Mouse (Mus musculus): ENCODE results near the gene Ppdpf. TPM values are rescaled to one million over a fixed set of nuclear protein-coding genes. Genes with fewer than 3 reads are reported as not detected.

Gene Ppdpf
- 443 and 483 TPM in 2 replicates for polyA plus RNA-seq (2014; fragmentation: Nextera tagmentation; extraction: Ambion mirVana)

GRCm38 (mm10) chr2:181187121-181188000 lies at the start of gene Ppdpf:
TSS of gene Ppdpf (plus strand) at chr2:181187247.
- Histone ChIP-seq H3K9ac (replicated peaks; ENCODE audit: low read length) (peak within 1 kb of the TSS; percentile 96), H3K4me1 (ENCODE audit: control insufficient read depth, insufficient read depth, low read length) (peaks cover 5% of the 10 kb centered on the region; the same call in 1 of the 2 replicates), H3K27ac (replicated peaks; ENCODE audit: low read depth, low read length) (peak within 1 kb of the TSS; percentile 93), H3K36me3 (replicated peaks; ENCODE audit: control insufficient read depth, insufficient read depth, low read depth, low read length) (no peaks in the 10 kb centered on the region), H3K27me3 (ENCODE audit: control insufficient read depth, insufficient read depth, low read length) (no peaks in the 10 kb centered on the region), H3K4me3 (ENCODE audit: low read depth, low read length) (peak within 1 kb of the TSS; percentile 72), H3K4me2 (ENCODE audit: low read depth, low read length) (peak within 1 kb of the TSS; percentile 72), H3K9me3 (replicated peaks; ENCODE audit: control insufficient read depth, low read length) (no peaks in the 10 kb centered on the region)
- DNase-seq (ENCODE audit: low spot score): peak; percentile 93
- WGBS: under 1% methylated on average over 59 of the region's 64 CpGs
- peak; percentile 94 for ATAC-seq (replicated peaks; ENCODE audit: insufficient number of reproducible peaks, low FRiP score, low TSS enrichment, low read depth)

- Histone ChIP-seq H3K27me3 (ENCODE audit: control insufficient read depth, insufficient read depth, low read length) (peaks cover 13% of the 10 kb centered on the region), H3K4me3 (ENCODE audit: low read depth, low read length) (no peak overlapping the region), H3K27ac (replicated peaks; ENCODE audit: low read depth, low read length) (no peak overlapping the region), H3K4me2 (ENCODE audit: low read depth, low read length) (no peak overlapping the region), H3K9me3 (replicated peaks; ENCODE audit: control insufficient read depth, low read length) (no peaks in the 10 kb centered on the region), H3K4me1 (ENCODE audit: control insufficient read depth, insufficient read depth, low read length) (no peaks in the 10 kb centered on the region), H3K36me3 (replicated peaks; ENCODE audit: control insufficient read depth, insufficient read depth, low read depth, low read length) (no peaks in the 10 kb centered on the region), H3K9ac (replicated peaks; ENCODE audit: low read length) (no peak overlapping the region)
- ATAC-seq (replicated peaks; ENCODE audit: insufficient number of reproducible peaks, low FRiP score, low TSS enrichment, low read depth) (no peak), DNase-seq (ENCODE audit: low spot score) (no peak)
- WGBS: 85% methylated on average over 5 of the region's 5 CpGs
Measured at GRCm38 (mm10) chr2:181139641-181140193, 47.3 kb upstream of the Ppdpf start.

GRCm38 (mm10) chr2:181142703-181143135 lies 44.3 kb upstream of the Ppdpf start:
- peaks cover 4% of the 10 kb centered on the region; the same call in 1 of the 2 replicates for H3K27me3 ChIP-seq (ENCODE audit: control insufficient read depth, insufficient read depth, low read length)

GRCm38 (mm10) chr2:181143509-181144276 lies 43.4 kb upstream of the Ppdpf start:
- DNase-seq (ENCODE audit: low spot score) (no peak), ATAC-seq (replicated peaks; ENCODE audit: insufficient number of reproducible peaks, low FRiP score, low TSS enrichment, low read depth) (no peak)
- Histone ChIP-seq H3K4me3 (ENCODE audit: low read depth, low read length) (no peak overlapping the region), H3K27ac (replicated peaks; ENCODE audit: low read depth, low read length) (no peak overlapping the region), H3K4me1 (ENCODE audit: control insufficient read depth, insufficient read depth, low read length) (no peaks in the 10 kb centered on the region; the same call in 1 of the 2 replicates), H3K9me3 (replicated peaks; ENCODE audit: control insufficient read depth, low read length) (no peaks in the 10 kb centered on the region), H3K9ac (replicated peaks; ENCODE audit: low read length) (no peak overlapping the region), H3K36me3 (replicated peaks; ENCODE audit: control insufficient read depth, insufficient read depth, low read depth, low read length) (no peaks in the 10 kb centered on the region), H3K4me2 (ENCODE audit: low read depth, low read length) (no peak overlapping the region), H3K27me3 (ENCODE audit: control insufficient read depth, insufficient read depth, low read length) (peaks cover 11% of the 10 kb centered on the region)
- 69% methylated on average over 2 of the region's 2 CpGs for WGBS

More at GRCm38 (mm10) chr2:181142703-181143135, 44.3 kb upstream of the Ppdpf start:
- 63% methylated on average over 8 of the region's 8 CpGs for WGBS
- H3K4me1 ChIP-seq (ENCODE audit: control insufficient read depth, insufficient read depth, low read length): no peaks in the 10 kb centered on the region
- no peaks in the 10 kb centered on the region for H3K36me3 ChIP-seq (replicated peaks; ENCODE audit: control insufficient read depth, insufficient read depth, low read depth, low read length)
- no peak for ATAC-seq (replicated peaks; ENCODE audit: insufficient number of reproducible peaks, low FRiP score, low TSS enrichment, low read depth)
- H3K27ac ChIP-seq (replicated peaks; ENCODE audit: low read depth, low read length): no peak overlapping the region
- H3K4me2 ChIP-seq (ENCODE audit: low read depth, low read length): no peak overlapping the region
- no peak for DNase-seq (ENCODE audit: low spot score)
- H3K4me3 ChIP-seq (ENCODE audit: low read depth, low read length): no peak overlapping the region
- no peaks in the 10 kb centered on the region for H3K9me3 ChIP-seq (replicated peaks; ENCODE audit: control insufficient read depth, low read length)
- no peak overlapping the region for H3K9ac ChIP-seq (replicated peaks; ENCODE audit: low read length)

- DNase-seq (ENCODE audit: low spot score): no peak
- H3K4me3 ChIP-seq (ENCODE audit: low read depth, low read length): no peak overlapping the region
- no peaks in the 10 kb centered on the region for H3K9me3 ChIP-seq (replicated peaks; ENCODE audit: control insufficient read depth, low read length)
- no peak overlapping the region for H3K27ac ChIP-seq (replicated peaks; ENCODE audit: low read depth, low read length)
- ATAC-seq (replicated peaks; ENCODE audit: insufficient number of reproducible peaks, low FRiP score, low TSS enrichment, low read depth): no peak
- no peak overlapping the region for H3K9ac ChIP-seq (replicated peaks; ENCODE audit: low read length)
- H3K4me2 ChIP-seq (ENCODE audit: low read depth, low read length): no peak overlapping the region
- H3K27me3 ChIP-seq (ENCODE audit: control insufficient read depth, insufficient read depth, low read length): peaks cover 13% of the 10 kb centered on the region
- H3K36me3 ChIP-seq (replicated peaks; ENCODE audit: control insufficient read depth, insufficient read depth, low read depth, low read length): no peaks in the 10 kb centered on the region
- 85% methylated on average over 2 of the region's 2 CpGs for WGBS
- H3K4me1 ChIP-seq (ENCODE audit: control insufficient read depth, insufficient read depth, low read length): no peaks in the 10 kb centered on the region; the same call in 1 of the 2 replicates
Measured at GRCm38 (mm10) chr2:181144675-181145074, 42.4 kb upstream of the Ppdpf start.

GRCm38 (mm10) chr2:181146976-181147545 lies 40.0 kb upstream of the Ppdpf start:
- no peak overlapping the region for H3K9ac ChIP-seq (replicated peaks; ENCODE audit: low read length)
- H3K4me1 ChIP-seq (ENCODE audit: control insufficient read depth, insufficient read depth, low read length): no peaks in the 10 kb centered on the region; the same call in 1 of the 2 replicates
- peak overlapping the region; percentile 32; the same call in 1 of the 2 replicates for H3K4me3 ChIP-seq (ENCODE audit: low read depth, low read length)
- ATAC-seq (replicated peaks; ENCODE audit: insufficient number of reproducible peaks, low FRiP score, low TSS enrichment, low read depth) (no peak), DNase-seq (ENCODE audit: low spot score) (no peak)
- 57% methylated on average over 4 of the region's 4 CpGs for WGBS
- H3K36me3 ChIP-seq (replicated peaks; ENCODE audit: control insufficient read depth, insufficient read depth, low read depth, low read length): no peaks in the 10 kb centered on the region
- H3K4me2 ChIP-seq (ENCODE audit: low read depth, low read length): peak overlapping the region; percentile 72
- H3K9me3 ChIP-seq (replicated peaks; ENCODE audit: control insufficient read depth, low read length): no peaks in the 10 kb centered on the region
- H3K27ac ChIP-seq (replicated peaks; ENCODE audit: low read depth, low read length): no peak overlapping the region
- peaks cover 13% of the 10 kb centered on the region for H3K27me3 ChIP-seq (ENCODE audit: control insufficient read depth, insufficient read depth, low read length)

- no peaks in the 10 kb centered on the region for H3K36me3 ChIP-seq (replicated peaks; ENCODE audit: control insufficient read depth, insufficient read depth, low read depth, low read length)
- under 1% methylated on average over 56 of the region's 61 CpGs for WGBS
- 0 out of 2 replicates have a peak, but pooled peaks have one; percentile 10 for ATAC-seq (replicated peaks; ENCODE audit: insufficient number of reproducible peaks, low FRiP score, low TSS enrichment, low read depth)
- H3K9ac ChIP-seq (replicated peaks; ENCODE audit: low read length): peak overlapping the region; percentile 26
- no peak overlapping the region for H3K27ac ChIP-seq (replicated peaks; ENCODE audit: low read depth, low read length)
- H3K4me3 ChIP-seq (ENCODE audit: low read depth, low read length): peak overlapping the region; percentile 32
- H3K4me1 ChIP-seq (ENCODE audit: control insufficient read depth, insufficient read depth, low read length): no peaks in the 10 kb centered on the region; the same call in 1 of the 2 replicates
- peaks cover 13% of the 10 kb centered on the region for H3K27me3 ChIP-seq (ENCODE audit: control insufficient read depth, insufficient read depth, low read length)
- peak overlapping the region; percentile 72 for H3K4me2 ChIP-seq (ENCODE audit: low read depth, low read length)
- H3K9me3 ChIP-seq (replicated peaks; ENCODE audit: control insufficient read depth, low read length): no peaks in the 10 kb centered on the region
- peak; percentile 55 for DNase-seq (ENCODE audit: low spot score)
Measured at GRCm38 (mm10) chr2:181147546-181148317, 39.3 kb upstream of the Ppdpf start.
